Mouse (Mus musculus) lung, postnatal 25 days (tissue): ENCODE results near the gene Gm36864.

Experiments
- DNase-seq: peaks from one replicate; pipeline ENCODE4 v3.0.0; 2022; ENCODE audit warnings: low spot score

Gene Gm36864

GRCm38 (mm10) chr7:44257278-44257677 lies 21.3 kb downstream of the Gm36864 start, which contains the start of gene Acp4:
Gene Acp4 (minus strand): TSS chr7:44257378.
- DNase-seq, result no peak

DNA sequence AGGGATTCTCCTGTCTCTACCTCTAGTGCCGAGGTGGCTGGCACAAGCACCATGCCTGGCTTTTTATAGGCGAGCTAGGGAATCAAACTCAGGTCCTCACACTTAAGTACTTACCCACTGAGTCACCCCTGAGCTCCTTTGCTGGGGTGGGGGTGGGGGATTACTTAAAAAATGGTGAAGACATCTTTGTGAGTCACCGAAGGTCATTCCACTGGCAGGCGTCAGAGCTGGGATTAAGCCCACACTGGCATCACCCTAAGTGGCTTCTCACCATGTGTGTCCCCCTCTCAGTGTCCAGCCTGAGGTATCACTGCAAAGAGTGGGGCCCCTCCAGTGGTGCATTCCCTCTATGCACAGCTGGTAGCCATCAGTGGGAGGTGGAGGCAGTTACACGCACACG lies 24.4 kb downstream of the Gm36864 start:
- no peak for DNase-seq

DNA sequence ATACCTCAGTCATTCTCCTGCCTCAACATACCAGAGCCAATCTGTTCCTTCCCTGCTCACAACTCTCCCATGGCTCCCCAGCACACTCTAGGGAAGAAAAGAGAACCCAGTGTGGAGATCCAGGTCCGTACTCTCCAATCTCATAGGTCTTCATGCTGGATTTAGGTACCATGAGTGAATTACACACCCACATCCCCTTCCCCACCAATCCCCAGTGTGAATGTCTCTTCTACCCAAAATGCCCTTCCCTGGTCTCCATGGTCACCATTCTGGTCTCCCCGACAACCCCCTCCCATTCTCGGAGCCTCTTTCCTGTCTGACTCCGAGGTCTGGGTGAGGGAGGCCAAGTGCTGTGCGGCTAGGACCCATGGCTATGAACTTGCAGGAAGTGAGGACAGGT lies 25.2 kb downstream of the Gm36864 start, which contains the start of gene Gm15517:
Gene Gm15517, plus strand, starts transcription at position 301 of the 400 bp plus-strand sequence.
- no peak for DNase-seq

DNA sequence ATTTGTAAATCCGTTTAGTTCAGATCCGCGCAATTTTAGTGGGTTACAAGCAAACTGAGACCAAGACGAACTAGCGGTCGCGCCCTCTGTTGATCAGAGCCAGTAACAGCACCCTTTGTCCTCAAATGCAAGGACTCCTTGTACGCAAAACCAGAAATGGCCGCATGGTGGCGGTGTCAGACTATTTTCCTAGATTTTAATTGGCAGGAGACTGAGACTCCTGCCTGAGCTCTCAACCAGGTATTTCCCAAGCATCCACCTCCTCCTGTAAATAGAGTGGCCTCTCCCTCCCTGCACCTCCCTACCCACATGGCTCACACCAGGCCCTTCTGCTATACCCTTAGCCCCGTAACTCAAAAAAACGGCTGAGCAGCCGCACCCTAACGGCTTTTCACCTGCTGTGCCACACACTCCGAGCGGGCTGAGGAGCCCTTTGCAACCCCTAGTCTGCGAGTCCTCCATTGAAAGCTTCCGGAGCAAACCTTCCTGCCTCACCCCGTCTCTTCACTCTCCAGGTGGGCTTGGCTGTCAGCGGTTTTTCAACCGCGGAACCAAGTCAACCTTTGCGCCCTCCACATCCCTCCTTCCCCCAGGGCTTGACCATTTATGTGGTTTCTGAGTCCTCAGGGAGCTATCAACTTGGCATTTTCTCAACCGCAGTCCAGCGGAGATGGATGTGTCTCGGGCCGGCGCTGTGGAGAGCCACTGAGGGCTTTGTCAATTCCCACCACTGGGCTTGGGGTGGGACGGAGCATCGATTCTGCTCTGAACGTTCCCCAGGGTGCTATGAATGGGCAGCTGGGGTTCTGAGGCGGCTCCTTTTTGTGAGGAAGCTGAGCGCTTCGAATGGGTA lies 27.0 kb downstream of the Gm36864 start:
- DNase-seq, result peak; percentile 94

DNA sequence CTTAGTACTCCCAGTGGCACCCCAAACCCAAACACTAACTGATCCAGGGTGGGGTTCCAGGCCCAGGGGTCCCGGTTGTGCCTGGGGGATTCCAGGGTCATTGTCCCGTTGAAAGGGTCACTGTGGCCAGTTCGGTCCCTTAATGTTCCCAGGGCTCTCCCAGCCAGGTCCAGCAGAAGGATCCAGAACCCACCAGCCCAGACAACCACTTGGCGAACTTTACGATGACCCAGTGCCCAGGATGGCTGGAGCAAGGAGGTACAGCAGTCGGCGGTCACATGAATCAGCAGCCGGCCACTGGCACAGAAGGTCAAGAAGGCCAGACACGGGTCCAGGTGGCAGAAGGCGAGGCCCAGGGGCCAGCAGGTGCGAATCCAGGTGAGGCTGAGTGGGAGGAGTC lies 32.1 kb downstream of the Gm36864 start:
- no peak for DNase-seq

GRCm38 (mm10) chr7:44269397-44269796 lies 33.4 kb downstream of the Gm36864 start:
- no peak for DNase-seq

- no peak for DNase-seq
Measured at GRCm38 (mm10) chr7:44271309-44271708, 35.3 kb downstream of the Gm36864 start.

DNA sequence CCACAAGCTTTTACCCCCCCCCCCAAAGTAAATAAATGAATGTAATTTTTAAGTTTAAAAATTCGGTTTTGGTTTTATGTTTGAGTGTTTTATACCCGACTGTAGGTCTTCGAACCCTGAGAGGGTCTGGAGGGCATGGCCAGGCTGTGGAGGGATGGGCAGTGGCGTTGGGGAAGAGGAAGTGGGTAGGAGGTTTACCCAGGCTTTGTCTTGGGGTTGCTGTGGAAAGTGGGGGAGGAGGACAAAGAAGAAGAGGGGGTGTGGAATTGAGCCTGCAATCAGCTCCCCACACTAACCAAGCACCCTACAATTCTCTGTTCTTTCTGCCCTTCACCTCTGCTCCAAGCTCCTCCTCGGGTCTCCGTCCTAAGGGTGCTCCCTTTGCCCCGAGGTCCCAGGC lies 36.6 kb downstream of the Gm36864 start:
- no peak for DNase-seq

GRCm38 (mm10) chr7:44273446-44273845 lies 37.5 kb downstream of the Gm36864 start:
- DNase-seq, result no peak

- no peak for DNase-seq
Measured at GRCm38 (mm10) chr7:44274096-44274495, 38.1 kb downstream of the Gm36864 start.

DNA sequence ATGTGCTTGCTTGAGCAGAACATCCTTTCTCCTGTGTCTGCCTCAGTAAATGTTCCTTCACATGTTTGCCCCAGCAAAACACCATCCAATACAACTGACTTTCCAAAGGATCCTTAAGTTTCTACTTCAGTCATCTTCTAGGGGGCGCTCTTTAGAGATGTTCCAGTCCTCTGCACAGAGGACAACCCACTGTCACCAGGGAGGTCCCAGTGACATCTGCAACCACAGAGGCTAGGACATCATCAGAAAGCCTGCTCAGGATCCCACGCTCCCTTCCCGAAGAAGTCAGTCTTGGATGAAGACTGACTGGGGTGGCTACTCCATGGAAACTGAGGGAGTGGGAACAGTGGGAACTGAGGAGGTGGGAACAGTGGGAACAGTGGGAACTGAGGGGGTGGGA lies 39.6 kb downstream of the Gm36864 start:
- no peak for DNase-seq

- DNase-seq, result no peak
Measured at GRCm38 (mm10) chr7:44276461-44277249, 40.7 kb downstream of the Gm36864 start.

GRCm38 (mm10) chr7:44277250-44277622 lies 41.3 kb downstream of the Gm36864 start:
- DNase-seq, result peak; percentile 16

DNA sequence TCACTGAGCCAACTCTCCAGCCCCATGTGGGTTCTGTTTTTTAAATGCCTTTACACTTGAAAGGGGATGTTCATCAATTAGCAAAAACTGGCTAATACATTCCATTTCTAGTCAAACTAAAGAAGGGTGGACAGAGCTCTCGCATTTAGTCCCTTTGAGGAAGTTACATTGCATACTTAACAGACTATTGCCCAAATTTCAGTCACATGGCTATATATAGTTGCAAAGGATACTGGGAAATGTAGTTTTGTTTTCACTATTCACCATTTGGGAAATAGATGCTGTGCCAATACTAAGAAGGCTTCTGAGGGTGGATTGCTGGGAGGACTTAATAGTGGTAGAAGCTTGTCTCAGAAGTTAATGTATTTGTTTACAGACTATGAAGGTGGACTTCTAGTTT lies 45.0 kb downstream of the Gm36864 start:
- DNase-seq, result no peak

GRCm38 (mm10) chr7:44281586-44281985 lies 45.6 kb downstream of the Gm36864 start:
- no peak for DNase-seq

GRCm38 (mm10) chr7:44287760-44288159 lies 51.8 kb downstream of the Gm36864 start:
- DNase-seq, result peak; percentile 14

- DNase-seq, result no peak
Measured at GRCm38 (mm10) chr7:44290986-44291385, 55.0 kb downstream of the Gm36864 start.

DNA sequence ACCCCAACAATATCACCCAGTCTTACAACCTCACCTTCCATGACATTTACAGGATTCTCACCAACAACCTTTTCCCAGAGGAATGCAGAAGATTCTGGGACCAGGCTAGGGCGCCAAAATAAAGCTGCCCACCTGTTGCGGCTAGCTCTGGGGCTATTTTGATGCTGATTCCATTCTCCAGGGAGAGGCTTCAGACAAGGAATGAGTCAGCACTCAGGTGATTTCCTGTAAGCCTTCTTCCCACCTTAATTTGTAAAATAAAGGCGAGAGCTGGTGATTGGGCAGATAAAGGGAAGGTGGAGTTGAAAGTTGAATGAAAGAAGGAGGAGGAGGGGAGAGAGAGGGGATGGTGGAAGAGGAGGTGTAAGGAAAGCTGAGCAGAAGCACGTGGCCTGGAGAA lies 55.4 kb downstream of the Gm36864 start:
- DNase-seq, result no peak
